Mouse (Mus musculus) liver, embryonic 16.5 days (tissue): ENCODE measurements around the gene Tead3. TPM values are rescaled to one million over a fixed set of nuclear protein-coding genes. Genes with fewer than 3 reads are reported as not detected.
"Not testable (repeated sequence)": the region's sequence is repeated elsewhere in the genome, so short reads cannot be mapped to it uniquely, and the experiment has no call there.

Source experiments
- ATAC-seq: fragments of 200-750 bp; cut with Nextera tagmentation; 2 replicates; pipeline ENCODE4 v1.8.0; 2017; ENCODE audit warnings: low read depth, mild to moderate bottlenecking, moderate number of reproducible peaks, moderate library complexity
- H3K27ac ChIP-seq: fragments of 300-500 bp; sonication (generic); 2 replicates; pipeline ENCODE4 v1.5.1; 2014; ENCODE audit warnings: mild to moderate bottlenecking, low read length
- H3K27me3 ChIP-seq: fragments of 300-500 bp; sonication (generic); 2 replicates; pipeline ENCODE4 v1.6.1; 2014; ENCODE audit warnings: low read depth, low read length, mixed read lengths; ENCODE audit not compliant: control insufficient read depth, insufficient read depth
- H3K36me3 ChIP-seq: fragments of 300-500 bp; sonication (generic); 2 replicates; pipeline ENCODE4 v1.6.1; 2014; ENCODE audit warnings: mild to moderate bottlenecking; ENCODE audit not compliant: control insufficient read depth, insufficient read depth
- H3K4me1 ChIP-seq: fragments of 300-500 bp; sonication (generic); 2 replicates; pipeline ENCODE4 v1.6.1; 2014; ENCODE audit warnings: low read depth, low read length, mixed read lengths; ENCODE audit not compliant: control insufficient read depth
- H3K4me2 ChIP-seq: fragments of 300-500 bp; sonication (generic); 2 replicates; pipeline ENCODE4 v1.6.1; 2014; ENCODE audit warnings: low read depth, low read length, mixed read lengths
- H3K4me3 ChIP-seq: fragments of 300-500 bp; sonication (generic); 2 replicates; pipeline ENCODE4 v1.5.1; 2014; ENCODE audit warnings: low read depth, mild to moderate bottlenecking, low read length
- H3K9ac ChIP-seq: fragments of 300-500 bp; sonication (generic); 2 replicates; pipeline ENCODE4 v1.6.1; 2014; ENCODE audit warnings: low read depth, low read length
- H3K9me3 ChIP-seq: fragments of 300-500 bp; sonication (generic); replicated peaks from 2 replicates; pipeline ENCODE4 v1.6.1; 2016; ENCODE audit warnings: low read length; ENCODE audit not compliant: control insufficient read depth
- WGBS: fragments of 180-500 bp; shearing (Covaris S2); extraction: QIAGEN DNeasy Blood & Tissue Kit; methylation state at CpG from one replicate; pipeline ENCODE4 v1.1.7; 2014; ENCODE audit not compliant: insufficient replicate concordance; 5-methylcytosine and 5-hydroxymethylcytosine counted together
- polyA plus RNA-seq: library from polyadenylated mRNA; unstranded; fragments of >200 nt; fragmentation: Nextera tagmentation; extraction: Ambion mirVana; gene quantifications from 2 replicates; pipeline ENCODE4 v1.2.1, GENCODE M21; 2015

Gene Tead3
- polyA plus RNA-seq, 1 experiment from 2014 or later, result 0.52 TPM

- no peaks in the 10 kb centered on the region for H3K27me3 ChIP-seq
- H3K9me3 ChIP-seq, result no peaks in the 10 kb centered on the region
- no peak overlapping the region for H3K4me2 ChIP-seq
- H3K27ac ChIP-seq, result no peak overlapping the region
- H3K4me3 ChIP-seq, result no peak overlapping the region
- no peaks in the 10 kb centered on the region for H3K36me3 ChIP-seq
- H3K9ac ChIP-seq, result no peak overlapping the region
- ATAC-seq, result no peak
- 74% methylated on average over 7 of the region's 7 CpGs for WGBS
- H3K4me1 ChIP-seq, result peaks cover 10% of the 10 kb centered on the region
Measured at GRCm38 (mm10) chr17:28337547-28337946, 13.1 kb downstream of the Tead3 start.

GRCm38 (mm10) chr17:28335267-28335666 is 15.3 kb downstream of the Tead3 start:
- no peak overlapping the region for H3K4me2 ChIP-seq
- H3K36me3 ChIP-seq, result peaks cover 4% of the 10 kb centered on the region
- no peak overlapping the region for H3K4me3 ChIP-seq
- H3K4me1 ChIP-seq, result no peaks in the 10 kb centered on the region; the same call in 1 of the 2 replicates
- no peak for ATAC-seq
- H3K9me3 ChIP-seq, result no peaks in the 10 kb centered on the region
- no peak overlapping the region for H3K27ac ChIP-seq
- 75% methylated on average over 10 of the region's 10 CpGs for WGBS
- H3K9ac ChIP-seq, result no peak overlapping the region
- H3K27me3 ChIP-seq, result no peaks in the 10 kb centered on the region

- Histone ChIP-seq H3K9me3 (no peaks in the 10 kb centered on the region), H3K27me3 (no peaks in the 10 kb centered on the region), H3K9ac (no peak overlapping the region), H3K27ac (no peak overlapping the region), H3K4me1 (peaks cover 9% of the 10 kb centered on the region), H3K4me3 (no peak overlapping the region), H3K36me3 (peaks cover 11% of the 10 kb centered on the region), H3K4me2 (no peak overlapping the region)
- no peak for ATAC-seq
- 43% methylated on average over 31 of the region's 31 CpGs for WGBS
Measured at GRCm38 (mm10) chr17:28332915-28333546, 17.6 kb downstream of the Tead3 start.

- 31% methylated on average over 13 of the region's 13 CpGs for WGBS
- H3K4me1 ChIP-seq, result peaks cover 16% of the 10 kb centered on the region
Measured at GRCm38 (mm10) chr17:28332113-28332914, 18.3 kb downstream of the Tead3 start.

GRCm38 (mm10) chr17:28331241-28332112 is 19.1 kb downstream of the Tead3 start:
- 23% methylated on average over 7 of the region's 7 CpGs for WGBS
- H3K27ac ChIP-seq, result no peak overlapping the region
- H3K9me3 ChIP-seq, result no peaks in the 10 kb centered on the region
- H3K9ac ChIP-seq, result no peak overlapping the region
- no peaks in the 10 kb centered on the region for H3K27me3 ChIP-seq
- H3K4me2 ChIP-seq, result no peak overlapping the region
- peaks cover 11% of the 10 kb centered on the region for H3K36me3 ChIP-seq
- H3K4me3 ChIP-seq, result no peak overlapping the region
- peaks cover 16% of the 10 kb centered on the region for H3K4me1 ChIP-seq
- ATAC-seq, result no peak

More at GRCm38 (mm10) chr17:28332113-28332914, 18.3 kb downstream of the Tead3 start:
- H3K4me2 ChIP-seq, result no peak overlapping the region
- no peaks in the 10 kb centered on the region for H3K27me3 ChIP-seq
- no peak overlapping the region for H3K9ac ChIP-seq
- H3K36me3 ChIP-seq, result peaks cover 11% of the 10 kb centered on the region
- H3K27ac ChIP-seq, result no peak overlapping the region
- no peaks in the 10 kb centered on the region for H3K9me3 ChIP-seq
- no peak overlapping the region for H3K4me3 ChIP-seq
- no peak for ATAC-seq

- peaks cover 11% of the 10 kb centered on the region for H3K36me3 ChIP-seq
- H3K9ac ChIP-seq, result not testable (repeated sequence)
Measured at GRCm38 (mm10) chr17:28330590-28330989, 20.0 kb downstream of the Tead3 start.

GRCm38 (mm10) chr17:28330232-28330546 is 20.4 kb downstream of the Tead3 start:
- Histone ChIP-seq H3K4me3 (peak overlapping the region; percentile 83), H3K4me1 (peaks cover 16% of the 10 kb centered on the region), H3K9me3 (no peaks in the 10 kb centered on the region), H3K27ac (peak overlapping the region; percentile 90; the same call in 1 of the 2 replicates), H3K27me3 (no peaks in the 10 kb centered on the region), H3K36me3 (peaks cover 11% of the 10 kb centered on the region), H3K9ac (peak overlapping the region; percentile 93), H3K4me2 (peak overlapping the region; percentile 92)
- 36% methylated on average over 2 of the region's 2 CpGs for WGBS
- no peak for ATAC-seq

More at GRCm38 (mm10) chr17:28330590-28330989, 20.0 kb downstream of the Tead3 start:
- H3K4me2 ChIP-seq, result 0 out of 2 replicates have a peak overlapping the region, but pooled peaks have one; percentile 92
- not testable (repeated sequence) for ATAC-seq, H3K27ac ChIP-seq, H3K4me3 ChIP-seq, H3K9me3 ChIP-seq, H3K27me3 ChIP-seq
- 67% methylated on average over 6 of the region's 8 CpGs for WGBS
- peaks cover 16% of the 10 kb centered on the region for H3K4me1 ChIP-seq

- H3K4me3 ChIP-seq, result peak overlapping the region; percentile 83
- 2% methylated on average over 4 of the region's 4 CpGs for WGBS
- peak overlapping the region; percentile 92 for H3K4me2 ChIP-seq
- peak overlapping the region; percentile 93 for H3K9ac ChIP-seq
- ATAC-seq, result no peak
- H3K4me1 ChIP-seq, result peaks cover 16% of the 10 kb centered on the region
- H3K27me3 ChIP-seq, result no peaks in the 10 kb centered on the region
- H3K27ac ChIP-seq, result peak overlapping the region; percentile 90
- peaks cover 11% of the 10 kb centered on the region for H3K36me3 ChIP-seq
- no peaks in the 10 kb centered on the region for H3K9me3 ChIP-seq
Measured at GRCm38 (mm10) chr17:28329503-28330231, 20.9 kb downstream of the Tead3 start.
